Mouse (Mus musculus) hematopoietic multipotent progenitor cell, adult 10-12 weeks (in vitro differentiated cells): ENCODE results near the gene Zic3. TPM values are rescaled to one million over a fixed set of nuclear protein-coding genes. Genes with fewer than 3 reads are reported as not detected.

Experiments
- polyA plus RNA-seq: library from polyadenylated mRNA; stranded (reverse); fragments of >175 nt; gene quantifications from 2 replicates; pipeline ENCODE4 v1.2.3, GENCODE M21; 2012; ENCODE audit warnings: low replicate concordance

Gene Zic3
- polyA plus RNA-seq, result not detected in 2 replicates

GRCm38 (mm10) chrX:58022400-58022799, at the start of gene Zic3:
TSS of gene Zic3 (plus strand) at chrX:58022700.

